ENCODE assay signal across 9 mouse cellular contexts in the genomic region with DNA sequence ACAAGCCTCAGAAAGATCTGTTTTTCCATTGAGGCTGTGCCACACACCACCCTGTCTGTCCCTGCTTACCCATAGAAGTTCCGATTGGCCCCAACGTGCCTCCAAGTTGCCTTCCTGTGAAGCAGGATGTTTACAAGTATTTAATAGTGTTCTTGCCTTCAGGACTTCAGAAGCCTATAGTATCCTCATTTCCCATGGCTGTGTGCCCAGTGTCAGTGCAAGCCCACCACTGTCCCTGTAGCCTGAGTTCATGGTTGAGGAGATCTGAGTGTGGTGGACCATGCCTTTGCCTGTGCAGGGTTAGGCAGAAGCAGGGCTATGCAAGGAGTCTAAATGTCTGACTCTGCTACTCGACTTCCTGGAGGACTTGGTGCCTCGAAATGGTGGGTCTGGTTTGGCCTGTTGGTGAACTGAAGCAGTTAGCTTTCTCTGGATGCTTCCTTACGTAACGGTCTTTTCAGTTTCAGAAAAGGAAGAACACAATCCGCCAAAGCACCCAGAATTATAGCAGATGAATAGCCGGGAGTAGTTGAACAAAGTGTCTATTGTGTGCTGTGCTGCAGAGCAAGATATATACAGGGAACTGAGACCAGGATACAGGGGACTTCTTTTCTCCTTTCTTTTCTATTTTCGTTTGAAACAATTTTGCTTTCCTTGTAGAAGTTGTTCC.
DNase-seq lines count a peak whose midpoint lies in the region; ATAC-seq and TF ChIP-seq lines count a peak whose summit lies in the region.
"Had no signal": no experiment of that assay in that cellular context is flagged by ENCODE, and none has a peak within 500 bp of the region (broad histone marks: within the 10 kb centered on the region; RNA-seq: fewer than 3 reads in every experiment).

No protein-coding gene starts in this region.

- no peak for ATAC-seq in heart, postnatal 0 days (ENCODE audit: insufficient read depth, low read depth)

- no peak overlapping the region for H3K9ac ChIP-seq in heart, postnatal 0 days (replicated peaks; ENCODE audit: low read depth, low read length)
- H3K9ac ChIP-seq: liver, embryonic 13.5 days had no signal

- peaks cover 21% of the 10 kb centered on the region for H3K4me1 ChIP-seq in kidney, adult 2 months (ENCODE audit: control insufficient read depth, insufficient read depth, low read length)
- H3K4me1 ChIP-seq in brown adipose tissue, adult 24 weeks (ENCODE audit: control insufficient read depth, insufficient read depth, insufficient read length, low read length) = peaks cover 28% of the 10 kb centered on the region
- peaks cover 56% of the 10 kb centered on the region for H3K4me1 ChIP-seq in heart, postnatal 0 days (ENCODE audit: control insufficient read depth, insufficient read depth)

- H3K36me3 ChIP-seq in kidney, adult 2 months (ENCODE audit: control insufficient read depth, insufficient read depth, low read length) = no peaks in the 10 kb centered on the region
- no peaks in the 10 kb centered on the region for H3K36me3 ChIP-seq in heart, postnatal 0 days (replicated peaks; ENCODE audit: control insufficient read depth, insufficient read depth, low read length)
- H3K36me3 ChIP-seq: liver, embryonic 13.5 days had no signal

- H3K27me3 ChIP-seq in kidney, adult 2 months (replicated peaks; ENCODE audit: control insufficient read depth, insufficient read depth, low read length) = no peaks in the 10 kb centered on the region
- H3K27me3 ChIP-seq in heart, postnatal 0 days (ENCODE audit: control insufficient read depth, insufficient read depth, low read length) = no peaks in the 10 kb centered on the region
- H3K27me3 ChIP-seq: liver, embryonic 13.5 days had no signal

- peak; percentile 19 for DNase-seq in kidney, adult 2 months
- no peak for DNase-seq in kidney, adult 11 months
- no peak for DNase-seq in heart, postnatal 0 days (ENCODE audit: low spot score)
- DNase-seq in lung, postnatal 4 days = peak; percentile 61 to 74
- no peak for DNase-seq in frontal cortex, adult 2 months (ENCODE audit: extremely low spot score in 1 of 2, low spot score in 1 of 2)
- no peak for DNase-seq in thymus, postnatal 0 days (ENCODE audit: low spot score)
- no peak for DNase-seq in spleen, postnatal 14 days (ENCODE audit: low spot score in 2 of 2)
- DNase-seq: liver, embryonic 13.5 days had no signal

- H3K4me2 ChIP-seq in heart, postnatal 0 days (ENCODE audit: low read depth, low read length) = no peak overlapping the region
- H3K4me2 ChIP-seq: liver, embryonic 13.5 days had no signal

- no peak overlapping the region; the same call in 1 of the 2 replicates for H3K27ac ChIP-seq in kidney, adult 2 months (ENCODE audit: insufficient read depth, low read depth, low read length)
- peak overlapping the region; percentile 45 for H3K27ac ChIP-seq in brown adipose tissue, adult 24 weeks (replicated peaks; ENCODE audit: low read depth, low read length)
- peak overlapping the region; percentile 56 for H3K27ac ChIP-seq in heart, postnatal 0 days (ENCODE audit: low read depth)
- H3K27ac ChIP-seq: liver, embryonic 13.5 days had no signal

- no peak for TF ChIP-seq EP300 in heart, postnatal 0 days (IDR thresholded peaks at IDR 0.05; ENCODE audit: low read depth)

- H3K4me3 ChIP-seq in kidney, adult 2 months (ENCODE audit: insufficient read depth, low read depth, low read length) = no peak overlapping the region
- H3K4me3 ChIP-seq in brown adipose tissue, adult 24 weeks (ENCODE audit: insufficient read depth, low read depth, low read length) = no peak overlapping the region
- H3K4me3 ChIP-seq in heart, postnatal 0 days (ENCODE audit: low read depth, low read length) = no peak overlapping the region
- H3K4me3 ChIP-seq: liver, embryonic 13.5 days had no signal

- TF ChIP-seq POLR2A in kidney, adult 2 months (IDR thresholded peaks at IDR 0.05; ENCODE audit: low read depth, low read length) = no peak

- TF ChIP-seq CTCF in kidney, adult 2 months (conservative IDR thresholded peaks at IDR 0.05; ENCODE audit: insufficient read depth, insufficient read length, low read depth, low read length) = no peak
- no peak for TF ChIP-seq CTCF in heart, postnatal 0 days (IDR thresholded peaks at IDR 0.05; ENCODE audit: low read depth)

- H3K9me3 ChIP-seq in heart, postnatal 0 days (replicated peaks; ENCODE audit: control insufficient read depth, low read length) = no peaks in the 10 kb centered on the region
- H3K9me3 ChIP-seq: liver, embryonic 13.5 days had no signal

- WGBS in kidney, adult 2 months = 65% methylated on average over 9 of the region's 9 CpGs
- WGBS in heart, postnatal 0 days = 60% methylated on average over 9 of the region's 9 CpGs

Comparison
In these comparisons a context has a peak if more than half of its experiments do, and no peak if none do; other contexts are left out.
1. DNase-seq: peak in kidney, adult 2 months (single experiment) and lung, postnatal 4 days (2 of 2); none in kidney, adult 11 months (single experiment), heart, postnatal 0 days (single experiment), frontal cortex, adult 2 months (0 of 2), thymus, postnatal 0 days (single experiment) and spleen, postnatal 14 days (0 of 2).